Mouse (Mus musculus) lung, postnatal 0 days (tissue): ENCODE measurements at regions not wholly inside any gene's neighbourhood (a gene's known extent, or its start where the extent isn't known, plus 50 kb on each side); places are given as distances from the start of the nearest gene placed in this dataset.
A peak's percentile ranks its signal among the peaks of the same experiment; 100 is the strongest.

ENCODE experiments used
- ATAC-seq: fragments of 200-750 bp; cut with Nextera tagmentation; 2 replicates; pipeline ENCODE4 v1.8.0; 2017; ENCODE audit warnings: moderate library complexity
- DNase-seq: peaks from one replicate; pipeline ENCODE4 v3.0.0-alpha.2; 2016; ENCODE audit warnings: low spot score
- H3K27ac ChIP-seq: fragments of 300-500 bp; sonication (generic); 2 replicates; pipeline ENCODE4 v1.5.1; 2014; ENCODE audit warnings: antibody characterized with exemption, mild to moderate bottlenecking, low read length, mixed read lengths
- H3K27me3 ChIP-seq: fragments of 300-500 bp; sonication (generic); replicated peaks from 2 replicates; pipeline ENCODE4 v1.6.1; 2014; ENCODE audit warnings: low read length, mixed read lengths; ENCODE audit not compliant: insufficient read depth
- H3K36me3 ChIP-seq: fragments of 300-500 bp; sonication (generic); 2 replicates; pipeline ENCODE4 v1.6.1; 2014; ENCODE audit warnings: low read length, mixed read lengths; ENCODE audit not compliant: insufficient read depth
- H3K4me1 ChIP-seq: fragments of 300-500 bp; sonication (generic); 2 replicates; pipeline ENCODE4 v1.6.1; 2014; ENCODE audit warnings: antibody characterized with exemption, low read depth, low read length, mixed read lengths; ENCODE audit not compliant: insufficient read depth
- H3K4me2 ChIP-seq: fragments of 300-500 bp; sonication (generic); replicated peaks from 2 replicates; pipeline ENCODE4 v1.6.1; 2014; ENCODE audit warnings: low read depth, mild to moderate bottlenecking, low read length, moderate library complexity, mixed read lengths
- H3K4me3 ChIP-seq: fragments of 300-500 bp; sonication (generic); 2 replicates; pipeline ENCODE4 v1.5.1; 2014; ENCODE audit warnings: low read depth, low read length
- H3K9ac ChIP-seq: fragments of 300-500 bp; sonication (generic); replicated peaks from 2 replicates; pipeline ENCODE4 v1.6.1; 2014; ENCODE audit warnings: low read depth, mild to moderate bottlenecking
- H3K9me3 ChIP-seq: fragments of 300-500 bp; sonication (generic); 2 replicates; pipeline ENCODE4 v1.6.1; 2016; ENCODE audit warnings: low read length, mixed read lengths
- CTCF ChIP-seq: IDR thresholded peaks from 2 replicates; pipeline ENCODE4 v1.5.1; 2016; ENCODE audit warnings: antibody characterized with exemption, mild to moderate bottlenecking
- EP300 ChIP-seq: IDR thresholded peaks from 2 replicates; pipeline ENCODE4 v1.6.1; 2016; ENCODE audit warnings: antibody characterized with exemption, mild to moderate bottlenecking, control low read depth
- WGBS: fragments of 180-500 bp; shearing (Covaris S2); extraction: QIAGEN DNeasy Blood & Tissue Kit; methylation state at CpG from one replicate; pipeline ENCODE4 v1.1.7; 2014; 5-methylcytosine and 5-hydroxymethylcytosine counted together

GRCm38 (mm10) chr4:95269766-95270165 lies 217.7 kb upstream of the Jun start:
- Histone ChIP-seq H3K27me3 (no peaks in the 10 kb centered on the region), H3K4me3 (no peak overlapping the region), H3K27ac (no peak overlapping the region), H3K4me1 (no peaks in the 10 kb centered on the region), H3K9me3 (no peaks in the 10 kb centered on the region), H3K9ac (no peak overlapping the region), H3K4me2 (no peak overlapping the region), H3K36me3 (no peaks in the 10 kb centered on the region)
- ATAC-seq = no peak
- no peak for TF ChIP-seq CTCF
- TF ChIP-seq EP300 = peak; percentile 23; the same call in 1 of the 2 replicates
- peak; percentile 28 for DNase-seq

DNA sequence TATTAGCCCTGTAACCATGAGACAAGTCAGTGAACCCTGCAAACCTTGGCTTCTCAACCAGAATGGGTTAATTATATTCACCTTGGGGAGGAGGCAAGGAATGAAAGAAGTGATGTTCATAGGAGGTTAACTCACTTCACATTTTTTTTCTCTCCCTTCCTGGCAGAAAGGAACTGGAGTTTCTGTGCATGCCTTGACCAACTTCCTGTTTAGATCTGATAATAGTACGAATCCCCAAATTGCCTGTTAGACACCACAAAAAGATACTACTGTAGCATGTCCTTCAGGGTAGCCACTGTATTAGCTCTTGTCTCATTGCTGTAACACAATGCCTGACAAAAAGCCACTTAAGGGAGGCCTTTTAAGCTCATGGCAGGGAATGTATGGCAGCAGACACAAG lies 218.4 kb upstream of the Jun start:
- no peak overlapping the region for H3K4me2 ChIP-seq
- H3K27me3 ChIP-seq = no peaks in the 10 kb centered on the region
- no peak overlapping the region for H3K9ac ChIP-seq
- no peak overlapping the region for H3K27ac ChIP-seq
- H3K9me3 ChIP-seq = no peaks in the 10 kb centered on the region
- ATAC-seq (no peak), DNase-seq (no peak)
- H3K4me3 ChIP-seq = no peak overlapping the region
- no peaks in the 10 kb centered on the region for H3K36me3 ChIP-seq
- 56% methylated on average over 1 of the region's 1 CpGs for WGBS
- TF ChIP-seq EP300 = no peak
- TF ChIP-seq CTCF = no peak
- H3K4me1 ChIP-seq = no peaks in the 10 kb centered on the region

GRCm38 (mm10) chr4:95276231-95276630 lies 224.2 kb upstream of the Jun start:
- TF ChIP-seq EP300 (peak; percentile 91), CTCF (no peak)
- no peak overlapping the region for H3K4me2 ChIP-seq
- H3K27ac ChIP-seq = peak overlapping the region; percentile 60; the same call in 1 of the 2 replicates
- DNase-seq (peak; percentile 51), ATAC-seq (peak; percentile 83)
- H3K9ac ChIP-seq = no peak overlapping the region
- no peaks in the 10 kb centered on the region for H3K36me3 ChIP-seq
- H3K9me3 ChIP-seq = no peaks in the 10 kb centered on the region
- no peak overlapping the region for H3K4me3 ChIP-seq
- no peaks in the 10 kb centered on the region for H3K27me3 ChIP-seq
- WGBS = 47% methylated on average over 3 of the region's 3 CpGs
- peaks cover 16% of the 10 kb centered on the region; the same call in 1 of the 2 replicates for H3K4me1 ChIP-seq

DNA sequence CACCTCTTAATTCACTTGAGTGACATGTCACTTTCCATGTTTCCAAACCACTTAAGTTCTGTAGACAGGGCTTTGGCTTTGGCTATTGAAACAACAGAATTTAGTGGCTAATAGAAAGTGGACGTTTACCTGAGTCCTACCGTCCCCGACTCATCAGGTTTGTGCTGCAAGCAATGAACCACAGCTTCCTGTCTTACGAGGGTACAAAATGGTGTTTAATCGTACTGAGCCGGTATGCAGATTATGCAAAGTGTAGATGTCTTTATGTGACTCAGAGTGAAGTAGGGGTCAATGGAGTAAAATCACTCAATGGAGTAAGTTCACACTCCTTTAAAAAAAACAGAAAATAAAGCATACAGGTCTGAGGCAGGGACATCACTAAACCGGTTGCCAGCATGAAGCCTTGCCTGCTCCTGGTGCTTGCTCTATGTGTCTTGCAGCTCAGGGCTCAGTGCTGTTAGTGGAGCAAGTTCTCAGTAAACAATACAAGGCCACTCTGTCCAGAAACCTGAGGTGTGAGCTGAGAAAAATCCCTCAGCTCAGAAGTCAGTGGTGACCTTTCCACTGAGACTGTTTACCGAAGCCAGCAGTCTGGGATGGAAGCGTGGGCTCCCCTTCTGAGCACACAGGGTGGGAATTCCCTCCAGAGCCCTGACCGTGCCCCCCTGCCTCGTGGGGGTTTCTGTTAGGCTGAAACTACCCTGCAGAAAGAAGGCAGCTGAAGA lies 226.1 kb upstream of the Jun start:
- Histone ChIP-seq H3K9me3 (no peaks in the 10 kb centered on the region), H3K4me1 (peaks cover 16% of the 10 kb centered on the region; the same call in 1 of the 2 replicates)

DNA sequence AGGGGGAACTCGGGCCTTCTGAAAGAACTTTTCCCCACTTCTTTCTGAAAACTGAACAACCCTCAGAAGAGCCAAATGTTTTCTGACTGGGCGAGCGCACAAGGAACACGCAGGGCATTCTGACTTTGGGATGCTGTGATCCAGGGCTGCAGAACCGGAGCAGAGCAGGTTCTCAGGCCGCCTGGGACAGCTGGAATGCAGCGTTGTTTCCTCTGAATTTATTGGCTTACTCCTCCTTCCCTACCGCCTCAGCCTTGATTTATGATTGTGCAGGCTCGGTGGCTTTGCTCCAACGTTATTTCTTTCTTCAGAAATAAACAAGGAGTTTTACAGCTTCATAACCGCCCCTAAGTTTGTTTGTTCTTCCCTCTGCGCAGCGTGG lies 226.7 kb upstream of the Jun start:
- no peak overlapping the region for H3K4me3 ChIP-seq
- WGBS = 13% methylated on average over 13 of the region's 13 CpGs
- H3K27me3 ChIP-seq = no peaks in the 10 kb centered on the region
- TF ChIP-seq CTCF = no peak
- TF ChIP-seq EP300 = no peak
- H3K4me2 ChIP-seq = no peak overlapping the region
- H3K9me3 ChIP-seq = no peaks in the 10 kb centered on the region
- ATAC-seq = peak; percentile 57
- H3K36me3 ChIP-seq = no peaks in the 10 kb centered on the region
- H3K27ac ChIP-seq = peak overlapping the region; percentile 81
- no peak overlapping the region; the same call in 1 of the 2 replicates for H3K9ac ChIP-seq
- DNase-seq = peak; percentile 53
- peaks cover 16% of the 10 kb centered on the region; the same call in 1 of the 2 replicates for H3K4me1 ChIP-seq

More for the DNA sequence above, 226.1 kb upstream of the Jun start:
- peak overlapping the region; percentile 81 for H3K27ac ChIP-seq
- H3K36me3 ChIP-seq = no peaks in the 10 kb centered on the region
- 26% methylated on average over 11 of the region's 11 CpGs for WGBS
- no peak overlapping the region for H3K4me2 ChIP-seq
- no peak overlapping the region for H3K4me3 ChIP-seq
- no peak for TF ChIP-seq CTCF
- no peak for TF ChIP-seq EP300
- H3K27me3 ChIP-seq = no peaks in the 10 kb centered on the region
- H3K9ac ChIP-seq = no peak overlapping the region; the same call in 1 of the 2 replicates
- DNase-seq (peak; percentile 54), ATAC-seq (peak; percentile 59)

DNA sequence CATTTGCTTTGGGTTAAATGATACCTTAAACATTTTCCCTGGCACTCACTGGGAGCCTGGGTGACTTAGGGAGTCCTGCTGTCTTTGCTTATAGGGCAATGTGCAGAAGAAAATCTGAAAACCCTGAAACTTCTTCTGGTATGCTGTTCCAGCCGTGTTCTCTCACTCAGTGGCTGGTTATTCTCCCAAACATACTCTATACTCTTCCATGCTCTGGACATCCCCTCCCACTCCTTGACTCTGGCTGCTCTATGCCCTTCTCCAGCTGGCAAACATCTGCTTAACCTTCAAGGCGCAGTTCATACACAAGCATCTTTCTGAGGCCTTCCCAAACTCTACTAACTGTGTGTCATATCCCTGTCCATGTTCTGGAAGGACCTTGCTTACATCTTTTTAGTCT lies 227.2 kb upstream of the Jun start:
- no peaks in the 10 kb centered on the region for H3K27me3 ChIP-seq
- H3K4me1 ChIP-seq = peaks cover 16% of the 10 kb centered on the region; the same call in 1 of the 2 replicates
- TF ChIP-seq CTCF (no peak), EP300 (no peak)
- H3K9me3 ChIP-seq = no peaks in the 10 kb centered on the region
- ATAC-seq (peak; percentile 58), DNase-seq (peak; percentile 68)
- WGBS = 48% methylated on average over 2 of the region's 2 CpGs
- no peak overlapping the region for H3K9ac ChIP-seq
- H3K4me3 ChIP-seq = no peak overlapping the region
- H3K27ac ChIP-seq = peak overlapping the region; percentile 81
- H3K4me2 ChIP-seq = no peak overlapping the region
- no peaks in the 10 kb centered on the region for H3K36me3 ChIP-seq
